Mouse (Mus musculus) CH12.LX (cell line): ENCODE measurements around the gene Ltf.

ENCODE experiments used
- CHD2 ChIP-seq: IDR thresholded peaks from 2 replicates; pipeline ENCODE4 v1.6.1; 2011; ENCODE audit warnings: low read length, improper control_type of control experiment
- CTCF ChIP-seq, 2 experiments: IDR thresholded peaks in 1 of 2; conservative IDR thresholded peaks in 1 of 2; 2 replicates each; pipeline ENCODE4 v1.5.1; 2011 to 2012; ENCODE audit warnings: low read depth in 2 of 2, low read length in 2 of 2, improper control_type of control experiment in 1 of 2, inconsistent platforms in 1 of 2, mild to moderate bottlenecking in 1 of 2, moderate library complexity in 1 of 2
- JUND ChIP-seq: conservative IDR thresholded peaks from 2 replicates; pipeline ENCODE4 v1.6.1; 2011; ENCODE audit warnings: low read depth, low read length, improper control_type of control experiment
- MAX ChIP-seq: IDR thresholded peaks from 2 replicates; pipeline ENCODE4 v1.6.1; 2011; ENCODE audit warnings: low read length, improper control_type of control experiment
- MEF2A ChIP-seq: IDR thresholded peaks from 2 replicates; pipeline ENCODE4 v1.6.1; 2014; ENCODE audit warnings: low read depth, mild to moderate bottlenecking, inconsistent platforms, low read length, improper control_type of control experiment, borderline replicate concordance
- SIN3A ChIP-seq: IDR thresholded peaks from 2 replicates; pipeline ENCODE4 v1.6.1; 2012; ENCODE audit warnings: low read length, improper control_type of control experiment, inconsistent platforms
- UBTF ChIP-seq: IDR thresholded peaks from 2 replicates; pipeline ENCODE4 v1.6.1; 2012; ENCODE audit warnings: low read depth, mild to moderate bottlenecking, inconsistent platforms, low read length, improper control_type of control experiment, moderate library complexity

GRCm38 (mm10) chr9:111056519-111056797, 37.4 kb downstream of the Ltf start:
- no peak for TF ChIP-seq MAX
- no peak for TF ChIP-seq CTCF (conservative IDR thresholded peaks at IDR 0.05 in 1 of 2, IDR thresholded peaks at IDR 0.05 in 1 of 2; ENCODE audit: low read depth in 2 of 2, low read length in 2 of 2)
- no peak for TF ChIP-seq MEF2A
- no peak for TF ChIP-seq UBTF
- no peak for TF ChIP-seq CHD2
- no peak for TF ChIP-seq SIN3A
- TF ChIP-seq JUND = no peak
